Mouse (Mus musculus) intestine, postnatal 0 days (tissue): ENCODE measurements around the gene Igfbp3. TPM values are rescaled to one million over a fixed set of nuclear protein-coding genes. Genes with fewer than 3 reads are reported as not detected.

Experiments used
- ATAC-seq: fragments of 200-750 bp; cut with Nextera tagmentation; 2 replicates; pipeline ENCODE4 v1.8.0; 2017; ENCODE audit warnings: mild to moderate bottlenecking, moderate TSS enrichment, moderate library complexity
- H3K27ac ChIP-seq: fragments of 300-500 bp; sonication (generic); 2 replicates; pipeline ENCODE4 v1.5.1; 2014; ENCODE audit warnings: mild to moderate bottlenecking, low read depth, low read length, moderate library complexity
- H3K27me3 ChIP-seq: fragments of 300-500 bp; sonication (generic); replicated peaks from 2 replicates; pipeline ENCODE4 v1.6.1; 2014; ENCODE audit warnings: low read length, mixed read lengths; ENCODE audit not compliant: control insufficient read depth, insufficient read depth
- H3K36me3 ChIP-seq: fragments of 300-500 bp; sonication (generic); 2 replicates; pipeline ENCODE4 v1.6.1; 2014; ENCODE audit warnings: mild to moderate bottlenecking, moderate library complexity; ENCODE audit not compliant: control insufficient read depth, insufficient read depth
- H3K4me1 ChIP-seq: fragments of 300-500 bp; sonication (generic); replicated peaks from 2 replicates; pipeline ENCODE4 v1.6.1; 2014; ENCODE audit warnings: antibody characterized with exemption, low read length, mixed read lengths; ENCODE audit not compliant: control insufficient read depth, insufficient read depth
- H3K4me2 ChIP-seq: fragments of 300-500 bp; sonication (generic); replicated peaks from 2 replicates; pipeline ENCODE4 v1.6.1; 2014; ENCODE audit warnings: low read depth, mild to moderate bottlenecking, moderate library complexity
- H3K4me3 ChIP-seq: fragments of 300-500 bp; sonication (generic); 2 replicates; pipeline ENCODE4 v1.5.1; 2014; ENCODE audit warnings: low read depth, low read length
- H3K9ac ChIP-seq: fragments of 300-500 bp; sonication (generic); 2 replicates; pipeline ENCODE4 v1.6.1; 2014; ENCODE audit warnings: mild to moderate bottlenecking, low read depth, low read length
- H3K9me3 ChIP-seq: fragments of 300-500 bp; sonication (generic); 2 replicates; pipeline ENCODE4 v1.6.1; 2016; ENCODE audit warnings: mixed run types; ENCODE audit not compliant: control insufficient read depth
- CTCF ChIP-seq: sonication (generic); IDR thresholded peaks from 2 replicates; pipeline ENCODE4 v1.5.1; 2016; ENCODE audit warnings: low read depth, mild to moderate bottlenecking, control low read depth, antibody characterized with exemption, moderate library complexity
- WGBS: fragments of 180-500 bp; shearing (Covaris S2); extraction: QIAGEN DNeasy Blood & Tissue Kit; methylation state at CpG from one replicate; pipeline ENCODE4 v1.1.7; 2014; 5-methylcytosine and 5-hydroxymethylcytosine counted together
- polyA plus RNA-seq: library from polyadenylated mRNA; unstranded; fragments of >200 nt; fragmentation: Nextera tagmentation; extraction: Ambion mirVana; gene quantifications from 2 replicates; pipeline ENCODE4 v1.2.1, GENCODE M21; 2015

Gene Igfbp3
- 52.7 and 57.1 TPM in 2 replicates for polyA plus RNA-seq

- no peaks in the 10 kb centered on the region for H3K9me3 ChIP-seq
- H3K27ac ChIP-seq = no peak within 1 kb of the TSS
- H3K4me1 ChIP-seq = no peaks in the 10 kb centered on the region
- under 1% methylated on average over 88 of the region's 104 CpGs for WGBS
- peak within 1 kb of the TSS; percentile 78 for H3K4me2 ChIP-seq
- peak within 1 kb of the TSS; percentile 22; the same call in 1 of the 2 replicates for H3K9ac ChIP-seq
- no peak for TF ChIP-seq CTCF
- peak; percentile 59 for ATAC-seq
- no peaks in the 10 kb centered on the region for H3K36me3 ChIP-seq
- peak within 1 kb of the TSS; percentile 53 for H3K4me3 ChIP-seq
- H3K27me3 ChIP-seq = peaks cover 39% of the 10 kb centered on the region
These were observed at the start of gene Igfbp3 for GRCm38 (mm10) chr11:7213501-7214341. Gene Igfbp3, minus strand, starts transcription at chr11:7213923.

GRCm38 (mm10) chr11:7250870-7251269, 37.1 kb upstream of the Igfbp3 start:
- WGBS = 91% methylated on average over 5 of the region's 5 CpGs
- no peak for TF ChIP-seq CTCF
- no peak overlapping the region for H3K27ac ChIP-seq
- no peaks in the 10 kb centered on the region for H3K36me3 ChIP-seq
- H3K9me3 ChIP-seq = no peaks in the 10 kb centered on the region
- no peak overlapping the region for H3K9ac ChIP-seq
- no peak overlapping the region for H3K4me2 ChIP-seq
- H3K27me3 ChIP-seq = no peaks in the 10 kb centered on the region
- H3K4me3 ChIP-seq = no peak overlapping the region
- H3K4me1 ChIP-seq = no peaks in the 10 kb centered on the region
- no peak for ATAC-seq

- H3K9ac ChIP-seq = no peak overlapping the region
- H3K4me2 ChIP-seq = no peak overlapping the region
- 86% methylated on average over 2 of the region's 2 CpGs for WGBS
- ATAC-seq = no peak
- H3K9me3 ChIP-seq = no peaks in the 10 kb centered on the region
- no peaks in the 10 kb centered on the region for H3K4me1 ChIP-seq
- no peak overlapping the region for H3K4me3 ChIP-seq
- no peaks in the 10 kb centered on the region for H3K27me3 ChIP-seq
- H3K27ac ChIP-seq = no peak overlapping the region
- no peaks in the 10 kb centered on the region for H3K36me3 ChIP-seq
- TF ChIP-seq CTCF = no peak
These were observed 36.7 kb upstream of the Igfbp3 start for GRCm38 (mm10) chr11:7250415-7250814.

- no peaks in the 10 kb centered on the region for H3K9me3 ChIP-seq
- no peak for ATAC-seq
- no peak overlapping the region for H3K4me3 ChIP-seq
- no peaks in the 10 kb centered on the region for H3K27me3 ChIP-seq
- WGBS = 73% methylated on average over 1 of the region's 1 CpGs
- H3K9ac ChIP-seq = no peak overlapping the region
- H3K27ac ChIP-seq = no peak overlapping the region
- H3K4me2 ChIP-seq = no peak overlapping the region
- H3K36me3 ChIP-seq = no peaks in the 10 kb centered on the region
- no peaks in the 10 kb centered on the region for H3K4me1 ChIP-seq
- TF ChIP-seq CTCF = no peak
These were observed 31.1 kb upstream of the Igfbp3 start for GRCm38 (mm10) chr11:7244782-7245181.

GRCm38 (mm10) chr11:7239041-7239740, 25.5 kb upstream of the Igfbp3 start:
- Histone ChIP-seq H3K4me2 (no peak overlapping the region), H3K9ac (no peak overlapping the region), H3K27me3 (no peaks in the 10 kb centered on the region), H3K36me3 (no peaks in the 10 kb centered on the region), H3K4me1 (no peaks in the 10 kb centered on the region), H3K4me3 (no peak overlapping the region), H3K27ac (no peak overlapping the region), H3K9me3 (no peaks in the 10 kb centered on the region)
- ATAC-seq = no peak
- no peak for TF ChIP-seq CTCF
- 69% methylated on average over 4 of the region's 4 CpGs for WGBS

- Histone ChIP-seq H3K4me3 (no peak overlapping the region), H3K9me3 (no peaks in the 10 kb centered on the region), H3K4me2 (no peak overlapping the region), H3K9ac (no peak overlapping the region), H3K27me3 (no peaks in the 10 kb centered on the region), H3K27ac (no peak overlapping the region), H3K36me3 (no peaks in the 10 kb centered on the region), H3K4me1 (no peaks in the 10 kb centered on the region)
- ATAC-seq = no peak
- WGBS = 94% methylated on average over 6 of the region's 6 CpGs
- no peak for TF ChIP-seq CTCF
These were observed 24.8 kb upstream of the Igfbp3 start for GRCm38 (mm10) chr11:7238546-7238945.
